Mouse (Mus musculus): Measurements from ENCODE around the gene Rbfox3. TPM values are rescaled to one million over a fixed set of nuclear protein-coding genes. Genes with fewer than 3 reads are reported as not detected.

The Rbfox3 gene
- polyA plus RNA-seq, 1 experiment from 2014 or later: 0.09 TPM

DNA sequence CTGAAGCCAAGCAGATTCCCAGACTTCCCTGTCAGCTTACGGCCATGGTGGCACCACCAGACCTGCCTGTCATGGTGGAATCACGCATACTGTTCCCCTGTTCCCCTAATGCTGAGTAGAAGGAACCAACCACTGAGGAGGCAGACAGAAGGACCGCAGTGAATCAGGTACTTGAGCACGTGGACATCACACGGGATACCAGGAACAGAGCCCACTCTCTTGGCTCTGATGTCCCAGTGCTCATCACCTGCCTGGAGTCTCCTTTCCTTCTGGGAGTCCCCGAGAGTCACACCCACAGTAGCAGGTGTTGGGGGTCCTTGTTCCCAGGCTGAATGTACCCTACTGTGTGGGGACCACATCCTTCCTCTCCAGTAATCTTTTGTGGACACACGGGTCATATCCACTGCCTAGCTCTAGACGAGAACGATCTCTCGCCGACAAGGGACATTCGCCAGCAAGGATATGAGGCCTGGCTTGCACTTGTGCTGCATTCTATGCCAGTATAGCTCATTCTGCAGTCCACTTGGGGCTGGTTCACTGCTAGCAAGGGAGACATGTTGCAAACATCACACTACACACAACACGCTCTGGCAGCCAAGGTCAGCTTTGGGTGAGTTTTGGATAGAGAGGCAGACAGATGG is 32.7 kb downstream of the Rbfox3 start:
- ATAC-seq (replicated peaks; ENCODE audit: extremely low read depth, insufficient read depth, low FRiP score): no peak
- WGBS: 88% methylated on average over 13 of the region's 13 CpGs

DNA sequence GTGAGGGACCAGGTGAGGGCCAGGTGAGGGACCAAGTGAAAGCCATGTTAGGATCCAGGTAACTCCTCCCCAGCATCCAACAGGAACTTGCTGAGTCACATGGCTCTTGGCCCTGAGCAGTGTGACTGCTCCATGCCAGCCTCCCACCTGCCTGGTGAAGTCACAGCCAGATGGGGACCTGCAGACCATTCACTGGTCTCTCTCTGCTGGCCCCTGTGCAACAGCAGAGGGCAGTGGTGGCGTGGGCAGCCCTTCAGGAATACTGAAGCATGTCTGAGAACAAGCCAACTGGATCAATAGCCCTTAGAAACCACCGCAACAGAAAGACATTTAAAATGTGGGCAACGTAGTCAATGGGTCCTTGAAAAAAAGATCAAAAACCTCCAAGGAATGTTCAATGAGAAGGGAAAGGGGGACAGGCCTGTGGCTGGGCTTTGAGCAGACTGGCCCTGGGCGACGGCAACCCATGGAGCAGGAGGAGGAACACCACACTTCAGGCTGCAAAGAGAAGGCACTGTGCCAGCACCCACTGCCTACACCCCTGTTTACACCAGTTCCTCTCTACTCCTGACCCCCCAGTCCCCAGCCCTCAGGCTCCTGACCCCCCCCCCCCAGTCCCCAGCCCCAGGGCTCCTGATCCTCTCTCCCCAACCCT is 36.0 kb downstream of the Rbfox3 start:
- Histone ChIP-seq H3K4me2 (ENCODE audit: low read depth, low read length) (no peak overlapping the region), H3K9ac (ENCODE audit: low read length) (no peak overlapping the region), H3K4me3 (ENCODE audit: low read length) (no peak overlapping the region), H3K27me3 (ENCODE audit: control insufficient read depth, insufficient read depth, low read length) (no peaks in the 10 kb centered on the region), H3K27ac (ENCODE audit: low read length) (no peak overlapping the region), H3K4me1 (ENCODE audit: control insufficient read depth, insufficient read depth, low read length) (no peaks in the 10 kb centered on the region), H3K36me3 (ENCODE audit: control insufficient read depth, insufficient read depth) (no peaks in the 10 kb centered on the region), H3K9me3 (replicated peaks; ENCODE audit: control insufficient read depth, low read length) (no peaks in the 10 kb centered on the region; the same call in 1 of the 2 replicates)
- 78% methylated on average over 5 of the region's 5 CpGs for WGBS
- ATAC-seq (replicated peaks; ENCODE audit: extremely low read depth, insufficient read depth, low FRiP score): no peak

More for the DNA sequence above, 32.7 kb downstream of the Rbfox3 start:
- no peak overlapping the region for H3K4me2 ChIP-seq (ENCODE audit: low read depth, low read length)
- no peak overlapping the region for H3K9ac ChIP-seq (ENCODE audit: low read length)
- no peaks in the 10 kb centered on the region; the same call in 1 of the 2 replicates for H3K9me3 ChIP-seq (replicated peaks; ENCODE audit: control insufficient read depth, low read length)
- no peak overlapping the region for H3K27ac ChIP-seq (ENCODE audit: low read length)
- peaks cover 3% of the 10 kb centered on the region; the same call in 1 of the 2 replicates for H3K4me1 ChIP-seq (ENCODE audit: control insufficient read depth, insufficient read depth, low read length)
- H3K36me3 ChIP-seq (ENCODE audit: control insufficient read depth, insufficient read depth): no peaks in the 10 kb centered on the region
- H3K27me3 ChIP-seq (ENCODE audit: control insufficient read depth, insufficient read depth, low read length): no peaks in the 10 kb centered on the region
- no peak overlapping the region for H3K4me3 ChIP-seq (ENCODE audit: low read length)

DNA sequence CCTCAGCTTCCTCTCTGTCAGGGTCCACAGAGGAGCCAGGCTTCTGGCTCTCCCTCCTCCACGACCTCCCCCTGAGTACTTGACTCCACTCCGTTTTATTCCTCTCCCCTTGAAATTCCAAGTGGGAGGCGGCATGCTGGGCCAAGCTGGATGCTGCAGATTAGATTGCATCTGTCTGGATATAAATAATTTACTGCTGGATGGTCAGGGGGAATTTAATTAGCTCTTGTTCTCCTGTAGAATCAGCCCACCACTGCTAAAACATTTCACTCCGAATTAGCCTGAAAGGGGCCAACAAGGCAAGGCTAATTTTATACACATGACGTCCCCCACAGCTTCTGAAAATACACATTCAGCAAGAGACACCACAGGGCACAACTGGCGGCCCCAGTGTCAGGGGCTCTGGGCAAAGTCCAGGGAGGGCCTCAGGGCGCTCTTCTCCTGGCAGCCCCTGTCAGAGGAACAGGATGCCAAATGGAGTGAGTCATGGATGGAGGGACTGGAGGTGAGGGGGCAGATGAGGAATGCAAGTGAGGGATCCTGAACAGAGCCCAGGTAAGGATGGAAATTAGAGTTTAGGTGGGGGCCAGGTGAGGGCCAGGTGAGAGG is 36.8 kb downstream of the Rbfox3 start:
- WGBS: 23% methylated on average over 7 of the region's 7 CpGs
- ATAC-seq (replicated peaks; ENCODE audit: extremely low read depth, insufficient read depth, low FRiP score): no peak
- H3K4me3 ChIP-seq (ENCODE audit: low read length): no peak overlapping the region
- no peak overlapping the region for H3K27ac ChIP-seq (ENCODE audit: low read length)
- H3K9me3 ChIP-seq (replicated peaks; ENCODE audit: control insufficient read depth, low read length): no peaks in the 10 kb centered on the region; the same call in 1 of the 2 replicates
- no peak overlapping the region for H3K4me2 ChIP-seq (ENCODE audit: low read depth, low read length)
- H3K27me3 ChIP-seq (ENCODE audit: control insufficient read depth, insufficient read depth, low read length): no peaks in the 10 kb centered on the region
- no peaks in the 10 kb centered on the region for H3K4me1 ChIP-seq (ENCODE audit: control insufficient read depth, insufficient read depth, low read length)
- H3K36me3 ChIP-seq (ENCODE audit: control insufficient read depth, insufficient read depth): no peaks in the 10 kb centered on the region
- no peak overlapping the region for H3K9ac ChIP-seq (ENCODE audit: low read length)

GRCm38 (mm10) chr11:118874022-118874421 is 37.4 kb downstream of the Rbfox3 start:
- no peaks in the 10 kb centered on the region for H3K4me1 ChIP-seq (ENCODE audit: control insufficient read depth, insufficient read depth, low read length)
- no peak overlapping the region for H3K4me3 ChIP-seq (ENCODE audit: low read length)
- no peak overlapping the region for H3K27ac ChIP-seq (ENCODE audit: low read length)
- no peak overlapping the region for H3K9ac ChIP-seq (ENCODE audit: low read length)
- WGBS: 57% methylated on average over 11 of the region's 11 CpGs
- no peak overlapping the region for H3K4me2 ChIP-seq (ENCODE audit: low read depth, low read length)
- no peaks in the 10 kb centered on the region for H3K36me3 ChIP-seq (ENCODE audit: control insufficient read depth, insufficient read depth)
- ATAC-seq (replicated peaks; ENCODE audit: extremely low read depth, insufficient read depth, low FRiP score): no peak
- H3K9me3 ChIP-seq (replicated peaks; ENCODE audit: control insufficient read depth, low read length): no peaks in the 10 kb centered on the region
- no peaks in the 10 kb centered on the region for H3K27me3 ChIP-seq (ENCODE audit: control insufficient read depth, insufficient read depth, low read length)

DNA sequence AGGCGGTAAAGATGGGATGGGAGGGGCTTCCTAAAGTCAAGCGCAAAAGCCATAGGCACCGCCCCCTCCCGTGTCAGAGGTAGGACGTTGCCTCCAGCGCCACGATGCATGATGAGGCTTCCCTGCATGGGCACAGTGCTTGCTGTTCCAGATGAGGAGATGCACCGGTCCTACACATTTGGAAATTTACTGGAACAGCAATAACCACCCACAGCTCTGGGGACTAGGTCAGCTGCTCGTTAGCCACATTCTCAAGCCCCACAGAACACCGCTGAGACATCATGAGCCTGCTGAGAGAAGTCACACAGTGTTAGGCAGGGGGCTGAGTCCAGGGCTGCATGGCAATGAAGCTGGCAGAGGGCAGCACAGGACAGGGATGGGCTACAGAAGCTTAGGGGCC is 39.9 kb downstream of the Rbfox3 start:
- Histone ChIP-seq H3K9ac (ENCODE audit: low read length) (no peak overlapping the region), H3K27ac (ENCODE audit: low read length) (no peak overlapping the region), H3K36me3 (ENCODE audit: control insufficient read depth, insufficient read depth) (no peaks in the 10 kb centered on the region), H3K27me3 (ENCODE audit: control insufficient read depth, insufficient read depth, low read length) (no peaks in the 10 kb centered on the region), H3K4me3 (ENCODE audit: low read length) (no peak overlapping the region), H3K9me3 (replicated peaks; ENCODE audit: control insufficient read depth, low read length) (no peaks in the 10 kb centered on the region), H3K4me1 (ENCODE audit: control insufficient read depth, insufficient read depth, low read length) (no peaks in the 10 kb centered on the region), H3K4me2 (ENCODE audit: low read depth, low read length) (no peak overlapping the region)
- 77% methylated on average over 10 of the region's 10 CpGs for WGBS
- ATAC-seq (replicated peaks; ENCODE audit: extremely low read depth, insufficient read depth, low FRiP score): no peak

DNA sequence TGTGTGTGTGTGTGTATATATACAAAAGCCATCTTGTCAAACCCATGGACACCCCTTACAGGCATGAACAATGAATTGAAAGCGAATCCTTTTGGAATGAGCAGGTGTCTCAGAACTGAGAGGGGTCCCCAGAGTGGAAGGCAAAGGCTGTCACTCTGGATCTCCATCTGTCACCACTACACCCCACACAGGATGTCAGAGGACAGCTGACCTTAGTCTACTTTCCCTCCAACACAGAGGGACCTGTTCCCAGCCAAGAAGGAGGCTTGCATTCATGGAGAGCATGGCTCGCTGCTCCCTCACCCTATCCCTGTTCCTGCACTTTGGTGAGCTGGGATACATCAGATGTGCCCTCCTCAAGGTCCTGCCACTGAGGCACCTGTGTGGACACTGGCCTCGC is 48.0 kb downstream of the Rbfox3 start:
- Histone ChIP-seq H3K4me2 (ENCODE audit: low read depth, low read length) (no peak overlapping the region), H3K27ac (ENCODE audit: low read length) (no peak overlapping the region), H3K4me3 (ENCODE audit: low read length) (no peak overlapping the region), H3K27me3 (ENCODE audit: control insufficient read depth, insufficient read depth, low read length) (no peaks in the 10 kb centered on the region; the same call in 1 of the 2 replicates), H3K4me1 (ENCODE audit: control insufficient read depth, insufficient read depth, low read length) (no peaks in the 10 kb centered on the region), H3K9ac (ENCODE audit: low read length) (no peak overlapping the region), H3K9me3 (replicated peaks; ENCODE audit: control insufficient read depth, low read length) (no peaks in the 10 kb centered on the region), H3K36me3 (ENCODE audit: control insufficient read depth, insufficient read depth) (no peaks in the 10 kb centered on the region)
- no peak for ATAC-seq (replicated peaks; ENCODE audit: extremely low read depth, insufficient read depth, low FRiP score)
- 76% methylated on average over 3 of the region's 3 CpGs for WGBS

DNA sequence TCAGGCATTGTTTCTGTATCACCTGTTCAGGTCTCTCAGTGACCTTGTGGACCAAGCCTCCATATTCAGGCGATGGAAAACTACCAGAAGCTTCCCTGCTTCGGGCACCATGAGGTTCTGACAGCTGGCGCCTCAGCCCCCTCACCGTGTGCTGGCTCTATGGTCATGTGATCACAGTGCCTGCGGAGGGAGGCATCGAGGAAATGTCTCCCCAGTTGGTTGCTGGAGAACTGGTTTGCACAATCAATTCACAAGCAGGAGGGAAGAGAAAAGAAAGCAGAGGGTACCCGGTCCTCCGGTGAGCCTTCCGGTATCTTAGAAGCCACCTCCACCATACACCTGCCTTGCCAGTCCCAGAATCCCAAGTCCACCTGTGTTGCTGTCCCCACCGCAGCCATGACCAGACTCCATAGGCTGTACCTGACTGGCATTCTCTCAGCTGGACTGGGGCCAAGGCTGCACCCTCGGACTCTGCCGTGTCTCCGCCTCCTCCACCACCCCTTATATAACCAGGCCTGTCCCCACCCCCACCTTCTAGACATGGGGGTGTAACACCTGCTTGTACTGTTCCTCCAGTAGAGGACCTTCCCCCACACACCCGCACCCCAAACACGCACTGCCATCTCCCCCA is 49.5 kb downstream of the Rbfox3 start:
- ATAC-seq (replicated peaks; ENCODE audit: extremely low read depth, insufficient read depth, low FRiP score): no peak

GRCm38 (mm10) chr11:118861246-118861645 is 50.2 kb downstream of the Rbfox3 start:
- WGBS: 74% methylated on average over 6 of the region's 6 CpGs
- Histone ChIP-seq H3K9me3 (replicated peaks; ENCODE audit: control insufficient read depth, low read length) (no peaks in the 10 kb centered on the region), H3K4me1 (ENCODE audit: control insufficient read depth, insufficient read depth, low read length) (no peaks in the 10 kb centered on the region), H3K9ac (ENCODE audit: low read length) (no peak overlapping the region), H3K4me3 (ENCODE audit: low read length) (no peak overlapping the region), H3K27ac (ENCODE audit: low read length) (no peak overlapping the region), H3K4me2 (ENCODE audit: low read depth, low read length) (no peak overlapping the region), H3K36me3 (ENCODE audit: control insufficient read depth, insufficient read depth) (no peaks in the 10 kb centered on the region), H3K27me3 (ENCODE audit: control insufficient read depth, insufficient read depth, low read length) (no peaks in the 10 kb centered on the region; the same call in 1 of the 2 replicates)
- no peak for ATAC-seq (replicated peaks; ENCODE audit: extremely low read depth, insufficient read depth, low FRiP score)

More for the DNA sequence above, 49.5 kb downstream of the Rbfox3 start:
- H3K27ac ChIP-seq (ENCODE audit: low read length): no peak overlapping the region
- no peak overlapping the region for H3K9ac ChIP-seq (ENCODE audit: low read length)
- H3K27me3 ChIP-seq (ENCODE audit: control insufficient read depth, insufficient read depth, low read length): no peaks in the 10 kb centered on the region; the same call in 1 of the 2 replicates
- H3K36me3 ChIP-seq (ENCODE audit: control insufficient read depth, insufficient read depth): no peaks in the 10 kb centered on the region
- no peak overlapping the region for H3K4me2 ChIP-seq (ENCODE audit: low read depth, low read length)
- no peaks in the 10 kb centered on the region for H3K9me3 ChIP-seq (replicated peaks; ENCODE audit: control insufficient read depth, low read length)
- no peaks in the 10 kb centered on the region for H3K4me1 ChIP-seq (ENCODE audit: control insufficient read depth, insufficient read depth, low read length)
- H3K4me3 ChIP-seq (ENCODE audit: low read length): no peak overlapping the region
- 82% methylated on average over 15 of the region's 15 CpGs for WGBS

- no peaks in the 10 kb centered on the region; the same call in 1 of the 2 replicates for H3K27me3 ChIP-seq (ENCODE audit: control insufficient read depth, insufficient read depth, low read length)
- no peaks in the 10 kb centered on the region for H3K4me1 ChIP-seq (ENCODE audit: control insufficient read depth, insufficient read depth, low read length)
- no peak overlapping the region for H3K4me2 ChIP-seq (ENCODE audit: low read depth, low read length)
- WGBS: 80% methylated on average over 8 of the region's 8 CpGs
- H3K36me3 ChIP-seq (ENCODE audit: control insufficient read depth, insufficient read depth): no peaks in the 10 kb centered on the region
- no peak overlapping the region for H3K4me3 ChIP-seq (ENCODE audit: low read length)
- no peak overlapping the region for H3K27ac ChIP-seq (ENCODE audit: low read length)
- no peak for ATAC-seq (replicated peaks; ENCODE audit: extremely low read depth, insufficient read depth, low FRiP score)
- no peak overlapping the region for H3K9ac ChIP-seq (ENCODE audit: low read length)
- no peaks in the 10 kb centered on the region for H3K9me3 ChIP-seq (replicated peaks; ENCODE audit: control insufficient read depth, low read length)
Measured at GRCm38 (mm10) chr11:118860812-118861211, 50.6 kb downstream of the Rbfox3 start.

All from heart, embryonic 16.5 days (tissue).